Mouse (Mus musculus) MEL (cell line): ENCODE results near the gene Samd8. TPM values are rescaled to one million over a fixed set of nuclear protein-coding genes. Genes with fewer than 3 reads are reported as not detected.

ENCODE experiments used
- DNase-seq: peaks from one replicate; pipeline ENCODE4 v3.0.0; 2011; ENCODE audit warnings: low read depth, low spot score
- H3K27ac ChIP-seq: 2 replicates; pipeline ENCODE4 v1.5.1; 2012; ENCODE audit warnings: low read depth, mild to moderate bottlenecking, control low read depth, low read length, moderate library complexity; ENCODE audit not compliant: control insufficient read depth
- H3K27me3 ChIP-seq, 2 experiments: fragments of 150-350 bp in 1 of 2; sonication (generic) in 1 of 2; 2 replicates each; pipeline ENCODE4 v1.6.1; 2012; ENCODE audit warnings: low read length in 2 of 2, mild to moderate bottlenecking in 2 of 2, improper control_type of control experiment in 1 of 2, moderate library complexity in 1 of 2; ENCODE audit not compliant: insufficient read depth in 2 of 2, control insufficient read depth in 1 of 2
- H3K36me3 ChIP-seq, 2 experiments: 2 replicates each; pipeline ENCODE4 v1.6.1; 2012 to 2014; ENCODE audit warnings: low read length in 2 of 2, improper control_type of control experiment in 1 of 2, inconsistent platforms in 1 of 2, mild to moderate bottlenecking in 1 of 2; ENCODE audit not compliant: insufficient read depth in 2 of 2, control insufficient read depth in 1 of 2
- H3K4me1 ChIP-seq, 2 experiments: fragments of 150-350 bp in 1 of 2; sonication (generic) in 1 of 2; 2 replicates each; pipeline ENCODE4 v1.6.1; 2012; ENCODE audit warnings: low read length in 2 of 2, improper control_type of control experiment in 1 of 2, mild to moderate bottlenecking in 1 of 2; ENCODE audit not compliant: insufficient read depth in 2 of 2, control insufficient read depth in 1 of 2
- H3K4me3 ChIP-seq, 2 experiments: fragments of 150-350 bp in 1 of 2; sonication (generic) in 1 of 2; 2 replicates each; pipeline ENCODE4 v1.5.1; 2012; ENCODE audit warnings: low read depth in 2 of 2, low read length in 2 of 2, mild to moderate bottlenecking in 2 of 2, moderate library complexity in 2 of 2, control low read depth in 1 of 2, improper control_type of control experiment in 1 of 2; ENCODE audit not compliant: control insufficient read depth in 1 of 2, insufficient read depth in 1 of 2
- H3K79me2 ChIP-seq: 2 replicates; pipeline ENCODE4 v1.6.1; 2012; ENCODE audit warnings: mild to moderate bottlenecking, low read length, moderate library complexity; ENCODE audit not compliant: control insufficient read depth, poor library complexity, insufficient read depth
- H3K9ac ChIP-seq: 2 replicates; pipeline ENCODE4 v1.6.1; 2012; ENCODE audit warnings: low read depth, mild to moderate bottlenecking, control low read depth, low read length, moderate library complexity; ENCODE audit not compliant: control insufficient read depth, poor library complexity, severe bottlenecking
- H3K9me3 ChIP-seq: fragments of 150-350 bp; sonication (generic); replicated peaks from 2 replicates; pipeline ENCODE4 v1.6.1; 2012; ENCODE audit warnings: mild to moderate bottlenecking, low read length, improper control_type of control experiment, moderate library complexity; ENCODE audit not compliant: insufficient read depth
- BHLHE40 ChIP-seq: IDR thresholded peaks from 2 replicates; pipeline ENCODE4 v1.6.1; 2012; ENCODE audit warnings: low read depth, mild to moderate bottlenecking, inconsistent platforms, low read length, improper control_type of control experiment, borderline replicate concordance
- CHD2 ChIP-seq: IDR thresholded peaks from 2 replicates; pipeline ENCODE4 v1.6.1; 2011; ENCODE audit warnings: low read length, improper control_type of control experiment
- CTCF ChIP-seq, 3 experiments: IDR thresholded peaks in 2 of 3; conservative IDR thresholded peaks in 1 of 3; 2 replicates each; pipeline ENCODE4 v1.5.1; 2011 to 2012; ENCODE audit warnings: low read length in 3 of 3, low read depth in 2 of 3, mild to moderate bottlenecking in 2 of 3, improper control_type of control experiment in 1 of 3, inconsistent platforms in 1 of 3, mixed read lengths in 1 of 3, moderate library complexity in 1 of 3; ENCODE audit not compliant: control insufficient read depth in 1 of 3, insufficient read depth in 1 of 3, poor library complexity in 1 of 3, severe bottlenecking in 1 of 3
- ELF1 ChIP-seq: IDR thresholded peaks from 2 replicates; pipeline ENCODE4 v1.6.1; 2014; ENCODE audit warnings: low read depth, mild to moderate bottlenecking, inconsistent platforms, low read length, improper control_type of control experiment, moderate library complexity
- EP300 ChIP-seq, 2 experiments: IDR thresholded peaks; 2 replicates each; pipeline ENCODE4 v1.6.1; 2011; ENCODE audit warnings: improper control_type of control experiment in 2 of 2, low read length in 2 of 2, low read depth in 1 of 2, mild to moderate bottlenecking in 1 of 2
- ETS1 ChIP-seq: IDR thresholded peaks from 2 replicates; pipeline ENCODE4 v1.6.1; 2012; ENCODE audit warnings: low read depth, mild to moderate bottlenecking, inconsistent platforms, low read length, improper control_type of control experiment, moderate library complexity
- GABPA ChIP-seq: IDR thresholded peaks from 2 replicates; pipeline ENCODE4 v1.6.1; 2012; ENCODE audit warnings: low read depth, mild to moderate bottlenecking, inconsistent platforms, low read length, improper control_type of control experiment, moderate library complexity
- GATA1 ChIP-seq: IDR thresholded peaks from 2 replicates; pipeline ENCODE4 v1.6.1; 2011; ENCODE audit warnings: low read depth, low read length, improper control_type of control experiment
- HCFC1 ChIP-seq: IDR thresholded peaks from 2 replicates; pipeline ENCODE4 v1.6.1; 2012; ENCODE audit warnings: low read depth, mild to moderate bottlenecking, inconsistent platforms, low read length, improper control_type of control experiment, moderate library complexity
- KAT2A ChIP-seq: conservative IDR thresholded peaks from 2 replicates; pipeline ENCODE4 v1.6.1; 2012; ENCODE audit warnings: low read depth, low read length, improper control_type of control experiment, inconsistent platforms
- MAFK ChIP-seq: IDR thresholded peaks from 2 replicates; pipeline ENCODE4 v1.6.1; 2011; ENCODE audit warnings: low read depth, mild to moderate bottlenecking, low read length, improper control_type of control experiment, borderline replicate concordance
- MAX ChIP-seq: IDR thresholded peaks from 2 replicates; pipeline ENCODE4 v1.6.1; 2011; ENCODE audit warnings: low read length, improper control_type of control experiment
- MEF2A ChIP-seq: IDR thresholded peaks from 2 replicates; pipeline ENCODE4 v1.6.1; 2014; ENCODE audit warnings: low read depth, mild to moderate bottlenecking, inconsistent platforms, low read length, improper control_type of control experiment; ENCODE audit not compliant: poor library complexity, insufficient replicate concordance, severe bottlenecking; ENCODE audit errors: extremely low read depth
- MYC ChIP-seq: IDR thresholded peaks from 2 replicates; pipeline ENCODE4 v1.6.1; 2011; ENCODE audit warnings: low read depth, mild to moderate bottlenecking, low read length, improper control_type of control experiment, moderate library complexity
- NELFE ChIP-seq: IDR thresholded peaks from 2 replicates; pipeline ENCODE4 v1.6.1; 2011; ENCODE audit warnings: low read depth, low read length, improper control_type of control experiment
- NRF1 ChIP-seq: IDR thresholded peaks from 2 replicates; pipeline ENCODE4 v1.6.1; 2014; ENCODE audit warnings: low read depth, mild to moderate bottlenecking, inconsistent platforms, low read length, improper control_type of control experiment, moderate library complexity; ENCODE audit not compliant: poor library complexity, insufficient read depth, severe bottlenecking
- POLR2A ChIP-seq, 2 experiments: IDR thresholded peaks; 2 replicates each; pipeline ENCODE4 v1.6.1; 2011 to 2012; ENCODE audit warnings: low read length in 2 of 2, mild to moderate bottlenecking in 2 of 2, control low read depth in 1 of 2, improper control_type of control experiment in 1 of 2, low read depth in 1 of 2, moderate library complexity in 1 of 2; ENCODE audit not compliant: control insufficient read depth in 1 of 2, insufficient read depth in 1 of 2, poor library complexity in 1 of 2
- POLR2AphosphoS2 ChIP-seq: IDR thresholded peaks from 2 replicates; pipeline ENCODE4 v1.6.1; 2011; ENCODE audit warnings: low read length, improper control_type of control experiment
- RAD21 ChIP-seq: IDR thresholded peaks from 2 replicates; pipeline ENCODE4 v1.6.1; 2011; ENCODE audit warnings: mild to moderate bottlenecking, low read depth, low read length, improper control_type of control experiment
- RCOR1 ChIP-seq: IDR thresholded peaks from 2 replicates; pipeline ENCODE4 v1.6.1; 2012; ENCODE audit warnings: low read depth, mild to moderate bottlenecking, inconsistent platforms, low read length, improper control_type of control experiment
- SIN3A ChIP-seq: IDR thresholded peaks from 2 replicates; pipeline ENCODE4 v1.6.1; 2012; ENCODE audit warnings: low read length, improper control_type of control experiment, inconsistent platforms
- SMC3 ChIP-seq: IDR thresholded peaks from 2 replicates; pipeline ENCODE4 v1.6.1; 2011; ENCODE audit warnings: low read depth, low read length, improper control_type of control experiment
- TAL1 ChIP-seq: IDR thresholded peaks from 2 replicates; pipeline ENCODE4 v1.6.1; 2012; ENCODE audit warnings: mild to moderate bottlenecking, inconsistent platforms, low read length, moderate library complexity, mixed read lengths
- TBP ChIP-seq: IDR thresholded peaks from 2 replicates; pipeline ENCODE4 v1.8.0; 2011; ENCODE audit warnings: low read depth, low read length, improper control_type of control experiment
- UBTF ChIP-seq: IDR thresholded peaks from 2 replicates; pipeline ENCODE4 v1.6.1; 2012; ENCODE audit warnings: low read depth, mild to moderate bottlenecking, inconsistent platforms, low read length, improper control_type of control experiment, moderate library complexity, borderline replicate concordance; ENCODE audit not compliant: insufficient read depth
- ZC3H11A ChIP-seq: IDR thresholded peaks from 2 replicates; pipeline ENCODE4 v1.6.1; 2012; ENCODE audit warnings: low read depth, mild to moderate bottlenecking, inconsistent platforms, low read length, improper control_type of control experiment
- ZKSCAN1 ChIP-seq: IDR thresholded peaks from 2 replicates; pipeline ENCODE4 v1.6.1; 2012; ENCODE audit warnings: low read depth, mild to moderate bottlenecking, inconsistent platforms, low read length, improper control_type of control experiment, moderate library complexity
- ZMIZ1 ChIP-seq: IDR thresholded peaks from 2 replicates; pipeline ENCODE4 v1.6.1; 2012; ENCODE audit warnings: low read depth, mild to moderate bottlenecking, inconsistent platforms, low read length, improper control_type of control experiment, moderate library complexity
- ZNF384 ChIP-seq: IDR thresholded peaks from 2 replicates; pipeline ENCODE4 v1.6.1; 2012; ENCODE audit warnings: low read depth, mild to moderate bottlenecking, inconsistent platforms, low read length, improper control_type of control experiment
- polyA plus RNA-seq, 2 experiments: library from polyadenylated mRNA; stranded (reverse) in 1 of 2; unstranded in 1 of 2; fragments of >175 nt in 1 of 2; fragments of >200 nt in 1 of 2; gene quantifications; 2 replicates each; pipeline versions ENCODE4 v1.2.1 to v1.2.4; 2012; ENCODE audit warnings: low replicate concordance in 2 of 2, low read depth in 1 of 2; ENCODE audit not compliant: insufficient read length in 2 of 2, insufficient read depth in 1 of 2, missing spikeins in 1 of 2
- total RNA-seq: library from RNA; depleted of rRNA; stranded (reverse); fragments of 300-350 nt; gene quantifications from 2 replicates; pipeline ENCODE4 v1.2.3, GENCODE M21; 2012

The Samd8 gene
- total and polyA plus RNA-seq, 3 experiments = 5.8 to 6.8 TPM; not detected in 1

DNA sequence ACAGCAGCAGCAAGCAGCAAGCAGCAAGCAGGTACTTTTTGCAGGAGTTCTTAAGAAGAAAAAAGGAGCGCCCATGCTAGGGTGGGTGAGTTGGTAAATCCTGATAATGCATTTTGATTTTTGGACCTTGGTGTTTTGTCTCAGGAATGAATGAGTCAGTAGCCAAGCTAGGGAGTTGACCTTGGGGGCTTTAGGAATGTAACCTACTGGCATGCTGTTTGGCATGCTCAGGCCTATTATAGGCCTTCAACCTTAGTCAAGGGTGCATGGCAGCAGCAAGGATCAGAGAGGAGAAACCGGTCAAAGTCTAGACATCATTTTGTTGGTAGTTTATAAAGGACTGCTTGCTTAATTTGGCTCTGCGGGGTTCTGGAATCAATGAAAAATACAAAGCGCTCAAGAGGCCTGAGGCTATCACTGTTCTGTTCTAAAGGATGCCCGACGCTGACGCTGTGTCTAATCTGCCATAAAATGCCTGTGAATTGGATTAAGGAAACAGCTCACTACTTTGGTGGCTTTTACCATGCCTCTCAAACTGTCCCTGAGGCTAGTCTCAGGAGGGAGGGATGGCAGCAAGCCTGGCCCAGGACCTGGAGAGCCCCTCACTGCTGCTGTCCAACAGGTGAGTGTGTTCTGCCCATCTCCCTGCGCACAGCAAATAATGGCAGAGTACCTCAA lies 28.2 kb upstream of the Samd8 start:
- Histone ChIP-seq H3K9ac (no peak overlapping the region), H3K9me3 (no peaks in the 10 kb centered on the region), H3K4me1 (no peaks in the 10 kb centered on the region; a peak in 1 of 4 replicates), H3K4me3 (no peak overlapping the region), H3K27ac (no peak overlapping the region), H3K27me3 (peaks cover 0 to 12% of the 10 kb centered on the region in 2 experiments; a peak in 2 of 4 replicates), H3K79me2 (no peaks in the 10 kb centered on the region), H3K36me3 (no peaks in the 10 kb centered on the region)
- TF ChIP-seq CHD2 (no peak), POLR2A (IDR thresholded peaks at IDR 0.05; ENCODE audit: control insufficient read depth in 1 of 2, insufficient read depth in 1 of 2, low read depth in 1 of 2, low read length in 2 of 2, poor library complexity in 1 of 2) (no peak), GATA1 (no peak), BHLHE40 (no peak), GABPA (no peak), MYC (no peak), NRF1 (no peak), ETS1 (no peak), ELF1 (no peak), UBTF (no peak), SIN3A (no peak), TBP (no peak), MAFK (no peak), POLR2AphosphoS2 (no peak), ZMIZ1 (no peak), CTCF (IDR thresholded peaks at IDR 0.05 in 2 of 3, conservative IDR thresholded peaks at IDR 0.05 in 1 of 3; ENCODE audit: control insufficient read depth in 1 of 3, insufficient read depth in 1 of 3, low read depth in 2 of 3, low read length in 3 of 3, poor library complexity in 1 of 3, severe bottlenecking in 1 of 3) (no peak), ZC3H11A (no peak), HCFC1 (no peak)
- no peak for DNase-seq

- no peaks in the 10 kb centered on the region for H3K4me1 ChIP-seq
- H3K79me2 ChIP-seq = no peaks in the 10 kb centered on the region
- H3K9me3 ChIP-seq = no peaks in the 10 kb centered on the region
- H3K36me3 ChIP-seq = no peaks in the 10 kb centered on the region
- no peaks in the 10 kb centered on the region for H3K27me3 ChIP-seq
- no peak for DNase-seq
- no peak overlapping the region for H3K4me3 ChIP-seq
- no peak overlapping the region for H3K9ac ChIP-seq
- TF ChIP-seq ZKSCAN1 = no peak
- TF ChIP-seq SIN3A = no peak
- no peak for TF ChIP-seq NELFE
- TF ChIP-seq EP300 (IDR thresholded peaks at IDR 0.05; ENCODE audit: low read depth in 1 of 2, low read length in 2 of 2) = no peak
- TF ChIP-seq TAL1 = no peak
- no peak for TF ChIP-seq HCFC1
- no peak for TF ChIP-seq MAX
- no peak for TF ChIP-seq KAT2A
- no peak for TF ChIP-seq CTCF (IDR thresholded peaks at IDR 0.05 in 2 of 3, conservative IDR thresholded peaks at IDR 0.05 in 1 of 3; ENCODE audit: control insufficient read depth in 1 of 3, insufficient read depth in 1 of 3, low read depth in 2 of 3, low read length in 3 of 3, poor library complexity in 1 of 3, severe bottlenecking in 1 of 3)
- TF ChIP-seq RAD21 = no peak
- TF ChIP-seq ZNF384 = no peak
- TF ChIP-seq TBP = no peak
- no peak for TF ChIP-seq MAFK
- TF ChIP-seq ZMIZ1 = no peak
- no peak for TF ChIP-seq GATA1
- TF ChIP-seq RCOR1 = no peak
- TF ChIP-seq MYC = no peak
- TF ChIP-seq MEF2A = no peak
- TF ChIP-seq SMC3 = no peak
- TF ChIP-seq BHLHE40 = no peak
- TF ChIP-seq, all 39 proteins: peak for 0
- no peak overlapping the region for H3K27ac ChIP-seq
Observed at GRCm38 (mm10) chr14:21729031-21729732, 21.1 kb upstream of the Samd8 start.
